Mouse (Mus musculus) adrenal gland, postnatal 25 days (tissue): ENCODE measurements around the gene Cntn1. TPM values are rescaled to one million over a fixed set of nuclear protein-coding genes. Genes with fewer than 3 reads are reported as not detected.

Source experiments
- total RNA-seq: library from RNA; stranded (reverse); gene quantifications from 2 replicates; pipeline ENCODE4 v1.2.3, GENCODE M21; 2021

Gene Cntn1
- total RNA-seq, 1 experiment from 2014 or later: 3.2 TPM

Other genes starting within 250 kb of the Cntn1 start
- gene Smgc, start 212.9 kb upstream of the Cntn1 start, total RNA-seq: not detected in 2 replicates